Mouse (Mus musculus) CH12.LX (cell line): ENCODE measurements at regions not wholly inside any gene's neighbourhood (a gene's known extent, or its start where the extent isn't known, plus 50 kb on each side); places are given as distances from the start of the nearest gene placed in this dataset.

ENCODE experiments used
- BHLHE40 ChIP-seq: IDR thresholded peaks from 2 replicates; pipeline ENCODE4 v1.6.1; 2011; ENCODE audit warnings: mild to moderate bottlenecking, low read depth, low read length, improper control_type of control experiment
- CTCF ChIP-seq, 2 experiments: IDR thresholded peaks in 1 of 2; conservative IDR thresholded peaks in 1 of 2; 2 replicates each; pipeline ENCODE4 v1.5.1; 2011 to 2012; ENCODE audit warnings: low read depth in 2 of 2, low read length in 2 of 2, improper control_type of control experiment in 1 of 2, inconsistent platforms in 1 of 2, mild to moderate bottlenecking in 1 of 2, moderate library complexity in 1 of 2
- EP300 ChIP-seq: IDR thresholded peaks from 2 replicates; pipeline ENCODE4 v1.6.1; 2011; ENCODE audit warnings: low read length, improper control_type of control experiment
- MXI1 ChIP-seq: IDR thresholded peaks from 2 replicates; pipeline ENCODE4 v1.6.1; 2011; ENCODE audit warnings: mild to moderate bottlenecking, low read depth, low read length, improper control_type of control experiment
- RAD21 ChIP-seq: IDR thresholded peaks from 2 replicates; pipeline ENCODE4 v1.6.1; 2011; ENCODE audit warnings: low read depth, mild to moderate bottlenecking, low read length, improper control_type of control experiment, moderate library complexity

GRCm38 (mm10) chr10:87652139-87652740 is 130.6 kb downstream of the Pah start:
- TF ChIP-seq RAD21 = no peak
- no peak for TF ChIP-seq CTCF (conservative IDR thresholded peaks at IDR 0.05 in 1 of 2, IDR thresholded peaks at IDR 0.05 in 1 of 2; ENCODE audit: low read depth in 2 of 2, low read length in 2 of 2)
- no peak for TF ChIP-seq BHLHE40
- no peak for TF ChIP-seq MXI1
- no peak for TF ChIP-seq EP300
